Mouse (Mus musculus) splenic B cell, adult 2 months (primary cell): Measurements from ENCODE around the gene Cecr2.

Source experiments
- DNase-seq: peaks from one replicate; pipeline ENCODE4 v3.0.0-alpha.2; 2011; ENCODE audit warnings: low read depth, low spot score
- H3K27me3 ChIP-seq: 2 replicates; pipeline ENCODE4 v1.6.1; 2012; ENCODE audit warnings: mild to moderate bottlenecking, low read length, moderate library complexity, mixed read lengths; ENCODE audit not compliant: control insufficient read depth, poor library complexity, insufficient read depth, severe bottlenecking
- H3K36me3 ChIP-seq: 2 replicates; pipeline ENCODE4 v1.6.1; 2012; ENCODE audit warnings: mild to moderate bottlenecking, low read length, moderate library complexity, mixed read lengths; ENCODE audit not compliant: control insufficient read depth, poor library complexity, insufficient read depth, severe bottlenecking

Gene Cecr2

GRCm38 (mm10) chr6:120648205-120648604 is 18.0 kb upstream of the Cecr2 start:
- no peaks in the 10 kb centered on the region for H3K27me3 ChIP-seq
- DNase-seq: no peak
- no peaks in the 10 kb centered on the region for H3K36me3 ChIP-seq

DNA sequence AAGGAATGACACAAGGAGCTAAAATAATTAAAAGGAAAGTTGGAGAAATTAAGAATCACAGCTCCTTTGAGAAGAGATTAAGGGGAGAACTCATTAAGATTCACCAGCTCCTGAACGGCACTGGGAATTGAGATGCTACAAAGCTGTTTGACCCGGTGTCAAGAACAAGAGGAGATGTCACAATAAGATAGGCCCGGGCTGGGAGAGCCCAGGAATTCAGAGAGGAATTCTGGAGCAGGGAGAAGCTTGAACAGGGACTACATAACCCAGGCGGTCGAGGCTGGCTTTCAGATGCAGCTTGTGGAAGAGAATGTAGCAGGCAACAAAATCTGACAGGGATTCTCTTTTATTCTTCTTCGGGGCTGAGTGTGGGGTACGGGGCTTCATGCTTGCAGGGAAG is 13.5 kb upstream of the Cecr2 start:
- DNase-seq: no peak
- H3K36me3 ChIP-seq: no peaks in the 10 kb centered on the region
- no peaks in the 10 kb centered on the region for H3K27me3 ChIP-seq

DNA sequence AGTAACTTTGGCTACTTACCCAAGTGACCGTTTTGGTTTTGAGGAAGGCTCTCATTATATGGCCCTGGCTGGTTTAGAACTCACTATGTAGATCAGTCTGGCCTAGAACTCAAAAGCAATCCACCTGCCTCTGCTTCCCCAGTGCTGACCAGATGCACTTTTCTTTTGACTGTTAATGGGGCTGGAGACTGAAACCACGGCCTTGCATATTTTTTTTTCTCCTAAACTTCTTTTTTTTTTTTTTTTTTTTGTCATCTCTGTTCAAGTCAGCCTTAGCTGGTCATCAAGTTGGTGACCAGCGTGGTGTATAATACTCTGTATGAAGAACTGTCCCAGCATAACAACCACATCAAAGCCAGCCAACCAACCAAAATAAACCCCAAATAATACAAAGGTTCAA is 10.5 kb upstream of the Cecr2 start:
- no peak for DNase-seq
- no peaks in the 10 kb centered on the region for H3K27me3 ChIP-seq
- H3K36me3 ChIP-seq: no peaks in the 10 kb centered on the region

DNA sequence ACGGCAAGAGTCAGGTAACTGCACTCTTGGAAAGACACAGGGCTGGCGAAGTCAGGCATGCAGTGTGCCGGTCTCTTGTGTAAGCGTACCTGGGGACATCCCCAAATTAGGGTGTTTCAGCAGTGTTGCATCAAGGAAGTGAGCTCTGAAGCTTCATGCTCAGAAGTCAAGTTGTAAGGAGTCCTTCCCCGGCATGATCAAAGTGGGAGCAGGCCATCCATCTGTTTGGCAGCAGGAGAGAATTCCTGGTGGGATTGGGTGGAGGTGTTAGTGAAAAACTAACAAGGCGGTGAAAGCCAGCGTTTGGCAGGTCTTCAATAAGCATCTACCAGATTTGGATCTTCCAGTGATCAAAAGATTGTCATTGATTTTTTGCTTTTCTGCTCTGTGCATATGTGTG is 7.3 kb upstream of the Cecr2 start:
- no peak for DNase-seq
- H3K36me3 ChIP-seq: no peaks in the 10 kb centered on the region
- H3K27me3 ChIP-seq: no peaks in the 10 kb centered on the region

DNA sequence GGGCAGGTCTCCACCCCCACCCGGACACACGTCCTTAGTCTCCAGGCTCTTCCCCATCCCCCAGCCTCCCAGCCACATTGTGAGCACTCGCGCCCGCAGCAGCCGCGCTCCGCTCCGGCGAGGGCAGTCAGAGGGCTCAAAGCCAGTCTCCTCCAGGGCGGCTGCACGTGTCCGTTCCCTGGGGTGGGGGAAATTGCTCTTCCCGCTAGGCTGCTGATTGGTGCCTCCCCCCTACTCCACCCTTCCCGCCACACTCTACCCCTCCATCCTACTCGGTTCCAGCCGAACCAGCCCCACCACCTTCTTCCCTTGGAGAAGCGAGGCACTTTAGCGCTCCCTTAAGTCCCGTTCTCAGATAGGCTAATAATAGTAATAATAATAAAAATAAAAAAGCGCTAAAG is 754 bp upstream of the Cecr2 start:
- H3K27me3 ChIP-seq: no peaks in the 10 kb centered on the region
- peak; percentile 53 for DNase-seq
- H3K36me3 ChIP-seq: no peaks in the 10 kb centered on the region

GRCm38 (mm10) chr6:120666761-120667421 is 722 bp downstream of the Cecr2 start:
- H3K36me3 ChIP-seq: no peaks in the 10 kb centered on the region
- H3K27me3 ChIP-seq: no peaks in the 10 kb centered on the region
- DNase-seq: peak; percentile 52

GRCm38 (mm10) chr6:120667422-120667781 is 1.2 kb downstream of the Cecr2 start:
- Histone ChIP-seq H3K27me3 (no peaks in the 10 kb centered on the region), H3K36me3 (no peaks in the 10 kb centered on the region)
- DNase-seq: no peak

DNA sequence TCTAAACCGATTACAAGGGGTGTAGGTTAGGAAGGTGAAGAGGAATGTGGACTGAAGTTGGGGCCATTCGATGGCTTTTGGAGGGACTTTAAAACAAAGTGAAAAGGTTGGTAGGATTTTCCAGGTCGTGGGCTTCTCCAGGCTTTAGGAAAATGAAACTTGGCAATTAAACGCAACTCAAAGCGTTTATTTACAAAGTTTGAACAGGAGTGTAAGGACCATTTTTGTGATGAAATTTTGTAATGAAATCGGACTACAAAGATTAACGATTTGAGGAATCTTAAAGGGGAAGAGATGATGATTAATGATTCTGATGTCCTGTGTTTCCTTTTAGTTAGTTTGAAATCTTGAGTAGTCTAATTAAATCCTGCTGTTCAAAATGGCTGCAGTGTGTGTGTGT is 1.7 kb downstream of the Cecr2 start:
- Histone ChIP-seq H3K36me3 (no peaks in the 10 kb centered on the region), H3K27me3 (no peaks in the 10 kb centered on the region)
- DNase-seq: no peak

- Histone ChIP-seq H3K36me3 (no peaks in the 10 kb centered on the region), H3K27me3 (no peaks in the 10 kb centered on the region)
- DNase-seq: peak; percentile 72
Measured at GRCm38 (mm10) chr6:120674121-120674520, 8.0 kb downstream of the Cecr2 start.

GRCm38 (mm10) chr6:120674881-120675280 is 8.7 kb downstream of the Cecr2 start:
- peak; percentile 72 for DNase-seq
- Histone ChIP-seq H3K36me3 (no peaks in the 10 kb centered on the region), H3K27me3 (no peaks in the 10 kb centered on the region)

DNA sequence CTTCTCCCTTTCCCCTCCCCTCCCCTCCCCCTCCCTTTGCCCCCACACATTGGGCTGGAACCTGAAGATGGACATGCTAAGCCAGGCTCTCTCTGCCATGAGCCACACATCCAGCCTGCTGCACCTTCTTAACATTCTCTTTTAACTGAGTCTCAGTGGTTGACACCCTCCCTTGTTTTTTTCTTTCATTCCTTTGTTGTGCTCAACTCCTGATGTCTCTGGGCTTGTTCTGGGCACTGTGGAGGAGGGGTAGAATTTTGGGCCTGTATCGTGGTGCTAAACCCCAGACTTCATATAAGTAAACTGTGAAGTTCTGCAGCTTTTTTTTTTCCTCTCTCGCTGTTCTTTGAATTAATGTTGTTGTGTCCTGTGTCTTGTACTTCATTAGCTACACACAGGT is 9.8 kb downstream of the Cecr2 start:
- Histone ChIP-seq H3K27me3 (no peaks in the 10 kb centered on the region), H3K36me3 (no peaks in the 10 kb centered on the region)
- no peak for DNase-seq

- H3K36me3 ChIP-seq: no peaks in the 10 kb centered on the region
- no peaks in the 10 kb centered on the region for H3K27me3 ChIP-seq
- DNase-seq: peak; percentile 57
Measured at GRCm38 (mm10) chr6:120683351-120683750, 17.2 kb downstream of the Cecr2 start.

GRCm38 (mm10) chr6:120684750-120685149 is 18.6 kb downstream of the Cecr2 start:
- DNase-seq: no peak
- H3K27me3 ChIP-seq: no peaks in the 10 kb centered on the region
- H3K36me3 ChIP-seq: no peaks in the 10 kb centered on the region

GRCm38 (mm10) chr6:120686872-120687650 is 20.9 kb downstream of the Cecr2 start:
- H3K36me3 ChIP-seq: no peaks in the 10 kb centered on the region
- DNase-seq: no peak
- no peaks in the 10 kb centered on the region for H3K27me3 ChIP-seq

DNA sequence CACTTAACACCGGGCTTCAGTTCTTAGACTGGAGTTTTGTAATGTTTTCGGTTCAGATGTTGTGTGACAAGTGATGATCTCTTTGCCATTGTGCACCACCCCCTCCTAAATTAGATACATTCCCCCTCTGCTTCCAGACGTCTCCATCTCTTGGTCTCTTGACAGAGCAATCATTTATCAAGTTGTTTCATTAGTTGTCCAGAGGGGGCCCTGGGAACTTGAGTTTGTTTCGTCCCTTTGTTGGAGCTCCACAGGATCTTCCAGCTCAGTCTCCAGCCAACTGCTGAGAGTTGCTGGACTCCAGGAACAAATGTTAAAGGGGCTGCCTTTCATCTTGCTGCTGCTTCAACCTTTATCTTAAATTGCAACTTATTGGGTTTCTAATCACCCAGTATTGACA is 34.1 kb downstream of the Cecr2 start:
- no peak for DNase-seq
- Histone ChIP-seq H3K36me3 (no peaks in the 10 kb centered on the region), H3K27me3 (no peaks in the 10 kb centered on the region)

DNA sequence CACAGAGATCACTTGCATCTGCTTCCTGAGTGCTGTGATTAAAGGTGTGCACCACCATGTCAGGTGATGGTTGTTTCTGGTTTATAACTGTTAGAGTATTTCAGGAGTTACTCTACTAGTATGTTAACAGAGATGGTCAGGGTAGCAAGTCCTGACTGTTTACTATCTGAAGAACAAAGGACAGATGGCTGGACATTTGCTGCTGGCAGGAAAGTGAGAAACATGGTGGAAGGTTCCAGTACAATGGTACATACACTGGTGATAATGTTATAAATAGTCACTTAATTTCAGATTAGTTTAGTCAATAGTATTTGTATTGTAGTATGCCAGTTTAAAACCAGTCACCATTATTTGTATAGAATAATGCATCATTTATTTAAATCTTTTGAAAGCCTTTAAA is 38.2 kb downstream of the Cecr2 start:
- no peaks in the 10 kb centered on the region for H3K27me3 ChIP-seq
- H3K36me3 ChIP-seq: no peaks in the 10 kb centered on the region
- no peak for DNase-seq
